Mouse (Mus musculus) heart, adult 2 months (tissue): ENCODE measurements around the gene Taar2. TPM values are rescaled to one million over a fixed set of nuclear protein-coding genes. Genes with fewer than 3 reads are reported as not detected.

Experiments
- DNase-seq, 2 experiments: peaks; one replicate each; pipeline ENCODE4 v3.0.0; 2021
- H3K27ac ChIP-seq: fragments of 200-600 bp; 2 replicates; pipeline ENCODE4 v1.8.1; 2022
- H3K27me3 ChIP-seq: fragments of 200-500 bp; 2 replicates; pipeline ENCODE4 v1.6.1; 2012; ENCODE audit warnings: mild to moderate bottlenecking, low read length, inconsistent platforms, mixed read lengths; ENCODE audit not compliant: control insufficient read depth, insufficient read depth
- H3K36me3 ChIP-seq: fragments of 200-500 bp; 2 replicates; pipeline ENCODE4 v1.6.1; 2012; ENCODE audit warnings: low read length, inconsistent platforms; ENCODE audit not compliant: control insufficient read depth, insufficient read depth
- H3K4me1 ChIP-seq: fragments of 200-500 bp; 2 replicates; pipeline ENCODE4 v1.6.1; 2011; ENCODE audit warnings: low read length; ENCODE audit not compliant: control insufficient read depth, insufficient read depth
- H3K4me3 ChIP-seq: fragments of 200-600 bp; 2 replicates; pipeline ENCODE4 v1.8.1; 2022
- H3K79me2 ChIP-seq: fragments of 200-500 bp; replicated peaks from 2 replicates; pipeline ENCODE4 v1.6.1; 2012; ENCODE audit warnings: mild to moderate bottlenecking, inconsistent platforms, low read length, moderate library complexity, mixed read lengths; ENCODE audit not compliant: control insufficient read depth, insufficient read depth
- H3K9ac ChIP-seq: fragments of 200-500 bp; 2 replicates; pipeline ENCODE4 v1.6.1; 2012; ENCODE audit warnings: low read depth, mild to moderate bottlenecking, control low read depth, inconsistent platforms, low read length, mixed read lengths
- CTCF ChIP-seq: fragments of 200-600 bp; IDR thresholded peaks from 2 replicates; pipeline ENCODE4 v1.8.1; 2022; ENCODE audit warnings: antibody characterized with exemption, mild to moderate bottlenecking, moderate library complexity
- EP300 ChIP-seq: fragments of 200-500 bp; IDR thresholded peaks from 2 replicates; pipeline ENCODE4 v1.6.1; 2011; ENCODE audit warnings: low read depth, low read length, control low read depth; ENCODE audit not compliant: insufficient read depth
- POLR2A ChIP-seq: fragments of 200-500 bp; IDR thresholded peaks from 2 replicates; pipeline ENCODE4 v1.6.1; 2011; ENCODE audit warnings: mild to moderate bottlenecking, low read depth, low read length, control low read depth; ENCODE audit not compliant: insufficient read depth
- WGBS: fragments of 180-500 bp; shearing (Covaris S2); methylation state at CpG from one replicate; pipeline ENCODE4 v1.1.7; 2018; 5-methylcytosine and 5-hydroxymethylcytosine counted together
- intact Hi-C: fragments of 180-260 bp; cut with DNase I; formaldehyde crosslinking; loops from one replicate; pipeline ENCODE4 v1.15.1; 2025
- long read RNA-seq: library from polyadenylated mRNA; stranded (forward); transcript quantifications from one replicate; pipeline ENCODE4 v2.0.0, GENCODE M21; 2021
- polyA plus RNA-seq: library from polyadenylated mRNA; depleted of rRNA; stranded (reverse); fragments of >200 nt; gene quantifications from 2 replicates; pipeline ENCODE4 v1.2.3, GENCODE M21; 2012; rRNA removed
- total RNA-seq, 2 experiments: library from RNA; stranded (reverse); gene quantifications; 2 replicates each; pipeline ENCODE4 v1.2.3; 2021

Taar2 gene
- not detected for total RNA-seq
- not detected in 2 replicates for polyA plus RNA-seq
- long read RNA-seq, result 0 reads

DNA sequence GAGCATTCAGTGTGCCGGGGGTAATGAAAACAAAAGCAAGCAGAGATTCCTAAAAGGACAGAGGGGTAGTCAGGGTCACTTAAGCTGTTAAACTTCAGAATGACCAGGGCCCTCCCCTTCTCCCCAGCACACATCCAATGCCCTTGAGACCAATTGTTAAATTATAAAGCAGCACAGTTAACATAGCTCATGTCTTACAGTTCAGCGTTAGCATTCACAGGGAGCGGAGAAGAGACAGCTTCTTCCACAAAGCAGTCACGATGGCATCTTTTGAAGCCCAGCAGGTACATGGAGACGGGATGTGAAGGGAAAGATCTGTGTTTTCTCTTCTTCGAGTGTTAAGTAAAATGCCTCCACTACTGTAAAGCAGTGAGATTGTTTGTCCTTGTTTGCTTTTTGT, at the start of gene Taar2:
Gene Taar2 (plus strand): TSS at position 261 of the 400 bp plus-strand sequence.
- TF ChIP-seq EP300 (no peak), CTCF (no peak), POLR2A (no peak)
- no peaks in the 10 kb centered on the region for H3K79me2 ChIP-seq
- DNase-seq, result no peak
- intact Hi-C loops, result no loop called here
- H3K4me3 ChIP-seq, result no peak within 1 kb of the TSS
- WGBS, result 60% methylated on average over 6 of the region's 6 CpGs
- no peak within 1 kb of the TSS for H3K9ac ChIP-seq
- H3K4me1 ChIP-seq, result no peaks in the 10 kb centered on the region
- H3K27me3 ChIP-seq, result no peaks in the 10 kb centered on the region
- H3K27ac ChIP-seq, result no peak within 1 kb of the TSS
- H3K36me3 ChIP-seq, result no peaks in the 10 kb centered on the region

GRCm38 (mm10) chr10:23892987-23893386, 45.4 kb upstream of the Taar2 start:
- H3K36me3 ChIP-seq, result no peaks in the 10 kb centered on the region
- H3K79me2 ChIP-seq, result no peaks in the 10 kb centered on the region
- intact Hi-C loops, result no loop called here
- no peak overlapping the region for H3K4me3 ChIP-seq
- no peak for DNase-seq
- H3K9ac ChIP-seq, result no peak overlapping the region
- no peaks in the 10 kb centered on the region for H3K27me3 ChIP-seq
- H3K27ac ChIP-seq, result no peak overlapping the region
- peaks cover 2% of the 10 kb centered on the region; the same call in 1 of the 2 replicates for H3K4me1 ChIP-seq
- TF ChIP-seq CTCF (no peak), POLR2A (no peak), EP300 (no peak)
- 91% methylated on average over 1 of the region's 1 CpGs for WGBS

GRCm38 (mm10) chr10:23894601-23895349, 43.6 kb upstream of the Taar2 start, which contains the start of gene Vnn1:
Gene Vnn1, plus strand, starts transcription at chr10:23894688.
- WGBS, result 18% methylated on average over 21 of the region's 21 CpGs
- peaks cover 2% of the 10 kb centered on the region; the same call in 1 of the 2 replicates for H3K4me1 ChIP-seq
- H3K27ac ChIP-seq, result no peak within 1 kb of the TSS
- no peak within 1 kb of the TSS for H3K9ac ChIP-seq
- TF ChIP-seq CTCF, result no peak
- no peak for TF ChIP-seq POLR2A
- no peak for TF ChIP-seq EP300
- peak in 1 of 2 experiments; percentile 4 for DNase-seq
- H3K79me2 ChIP-seq, result no peaks in the 10 kb centered on the region
- H3K36me3 ChIP-seq, result no peaks in the 10 kb centered on the region
- peak within 1 kb of the TSS; percentile 29 for H3K4me3 ChIP-seq
- intact Hi-C loops, result no loop called here
- H3K27me3 ChIP-seq, result no peaks in the 10 kb centered on the region

DNA sequence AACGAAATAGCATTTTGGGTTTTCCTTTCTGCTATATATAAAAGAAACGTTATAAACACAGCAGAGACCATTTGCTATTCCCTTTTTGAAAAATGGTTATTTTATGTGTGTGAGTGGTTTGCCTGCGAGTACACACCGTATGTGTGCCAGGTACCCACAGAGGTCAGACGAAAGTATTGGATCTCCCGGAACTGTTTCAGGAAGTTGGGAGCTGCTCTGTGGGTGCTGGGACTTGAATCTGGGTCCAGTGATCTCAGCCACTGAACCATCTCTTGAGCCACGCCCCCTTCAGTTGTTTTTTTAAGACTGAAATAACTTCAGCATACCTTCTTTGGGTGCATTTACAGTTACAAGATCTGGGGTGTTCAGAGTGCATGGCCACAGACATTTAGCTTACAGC, 43.0 kb upstream of the Taar2 start:
- Histone ChIP-seq H3K27ac (no peak overlapping the region), H3K79me2 (no peaks in the 10 kb centered on the region), H3K4me3 (no peak overlapping the region), H3K4me1 (peaks cover 2% of the 10 kb centered on the region; the same call in 1 of the 2 replicates), H3K9ac (no peak overlapping the region), H3K27me3 (no peaks in the 10 kb centered on the region), H3K36me3 (no peaks in the 10 kb centered on the region)
- intact Hi-C loops, result no loop called here
- 71% methylated on average over 7 of the region's 7 CpGs for WGBS
- TF ChIP-seq CTCF (no peak), EP300 (no peak), POLR2A (no peak)
- no peak for DNase-seq

DNA sequence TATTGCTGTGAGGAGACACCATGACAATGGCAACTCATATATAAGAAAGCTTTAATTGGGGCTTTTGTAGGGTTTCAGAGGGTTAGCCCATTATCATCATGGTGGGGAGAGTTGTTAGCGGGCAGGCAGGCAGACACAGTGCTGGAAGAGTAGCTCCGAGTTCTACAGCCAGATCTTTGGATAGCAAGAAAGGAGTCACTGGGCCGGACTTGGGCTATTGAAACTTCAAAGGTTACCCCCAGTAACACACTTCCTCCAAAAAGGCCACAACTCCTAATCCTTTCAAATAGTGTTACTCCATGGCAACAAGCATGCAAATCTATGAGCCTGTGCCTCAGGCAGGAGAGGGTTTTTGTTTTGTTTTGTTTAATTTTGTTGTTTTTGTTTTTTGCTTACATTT, 37.3 kb upstream of the Taar2 start:
- no peak for TF ChIP-seq POLR2A
- no peak for TF ChIP-seq EP300
- no peak for TF ChIP-seq CTCF
- Histone ChIP-seq H3K4me3 (no peak overlapping the region), H3K4me1 (no peaks in the 10 kb centered on the region), H3K9ac (no peak overlapping the region), H3K27ac (no peak overlapping the region), H3K79me2 (no peaks in the 10 kb centered on the region), H3K36me3 (no peaks in the 10 kb centered on the region), H3K27me3 (no peaks in the 10 kb centered on the region)
- no peak for DNase-seq
- intact Hi-C loops, result no loop called here
- 91% methylated on average over 3 of the region's 3 CpGs for WGBS

- H3K27me3 ChIP-seq, result no peaks in the 10 kb centered on the region
- H3K36me3 ChIP-seq, result no peaks in the 10 kb centered on the region
- intact Hi-C loops, result no loop called here
- no peaks in the 10 kb centered on the region for H3K79me2 ChIP-seq
- no peak overlapping the region for H3K27ac ChIP-seq
- no peaks in the 10 kb centered on the region for H3K4me1 ChIP-seq
- DNase-seq, result no peak
- WGBS, result 89% methylated on average over 1 of the region's 1 CpGs
- no peak overlapping the region for H3K9ac ChIP-seq
- H3K4me3 ChIP-seq, result no peak overlapping the region
- TF ChIP-seq CTCF (no peak), POLR2A (no peak), EP300 (no peak)
Observed at GRCm38 (mm10) chr10:23905661-23906060, 32.7 kb upstream of the Taar2 start.
